Mouse (Mus musculus) cerebellum, adult 11-12 months (tissue): ENCODE results near the gene Zfhx2.
A peak's percentile ranks its signal among the peaks of the same experiment; 100 is the strongest.
"Not testable (repeated sequence)": the region's sequence is repeated elsewhere in the genome, so short reads cannot be mapped to it uniquely, and the experiment has no call there.

Experiments used
- DNase-seq: peaks from one replicate; pipeline ENCODE4 v3.0.0; 2022

Zfhx2 gene

GRCm38 (mm10) chr14:55077481-55078365, 14.4 kb downstream of the Zfhx2 start:
- no peak for DNase-seq

DNA sequence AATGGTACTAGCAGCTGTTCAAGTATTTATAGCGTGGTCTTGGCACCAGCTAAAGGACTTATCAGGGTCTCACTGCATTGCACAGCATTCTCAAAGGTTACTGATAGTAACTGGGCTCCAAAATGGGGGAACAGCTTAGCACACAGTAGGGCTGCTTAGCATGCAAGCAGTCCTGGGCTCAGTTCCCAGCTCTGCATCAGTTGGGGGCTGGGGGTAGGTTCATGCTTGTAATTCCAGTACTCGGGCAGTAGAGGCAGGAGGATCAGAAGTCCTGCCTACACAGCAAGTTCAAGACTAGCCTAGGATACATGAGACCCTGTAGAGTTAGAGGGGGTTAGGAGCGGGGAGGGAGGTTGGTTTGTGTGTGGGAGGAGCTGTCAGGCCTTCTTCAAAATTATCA, 15.2 kb downstream of the Zfhx2 start:
- no peak for DNase-seq

GRCm38 (mm10) chr14:55076224-55076623, 15.9 kb downstream of the Zfhx2 start:
- peak; percentile 59 for DNase-seq

GRCm38 (mm10) chr14:55074416-55074815, 17.7 kb downstream of the Zfhx2 start:
- DNase-seq: peak; percentile 59

DNA sequence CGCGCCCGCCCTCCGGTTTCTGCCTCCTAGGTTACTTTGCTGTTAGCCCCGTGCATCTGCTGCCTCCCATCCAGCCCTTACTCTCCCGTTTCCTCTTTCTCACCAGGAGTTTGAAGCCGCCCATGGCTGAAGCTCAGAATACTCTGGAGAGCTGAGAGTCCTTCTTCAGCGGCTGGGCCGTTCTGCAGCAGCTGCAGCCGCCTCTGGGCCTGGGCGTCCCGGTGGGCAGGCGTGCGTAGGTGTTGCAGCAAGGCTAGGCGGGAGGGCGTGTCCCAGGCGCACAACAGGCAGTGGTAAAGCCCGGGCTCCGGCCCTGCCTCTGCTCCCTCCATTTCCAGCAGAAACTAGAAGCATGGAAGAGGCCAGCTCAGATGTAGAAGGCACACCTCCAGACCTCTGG, 20.4 kb downstream of the Zfhx2 start:
- DNase-seq: no peak

DNA sequence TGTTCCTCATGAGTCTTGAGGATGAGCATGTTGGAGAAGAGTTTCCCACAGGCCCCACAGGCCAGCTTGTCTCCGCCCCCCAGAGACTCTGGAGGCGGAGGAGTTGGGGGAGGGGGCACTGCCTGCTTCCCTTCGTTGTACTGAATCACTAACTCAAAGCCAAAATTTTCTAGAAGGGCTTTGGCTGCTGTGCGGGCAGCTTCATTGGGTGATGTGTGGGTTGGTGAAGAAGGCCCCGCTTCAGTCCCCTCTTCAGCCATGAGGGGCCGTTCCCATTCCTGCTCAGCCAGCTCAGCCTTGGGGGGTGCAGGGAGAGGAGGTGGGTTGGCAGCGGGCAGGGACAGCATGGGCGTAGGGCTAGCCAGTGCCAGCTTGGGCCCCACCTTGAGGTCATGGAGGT, 26.1 kb downstream of the Zfhx2 start:
- peak; percentile 61 for DNase-seq

DNA sequence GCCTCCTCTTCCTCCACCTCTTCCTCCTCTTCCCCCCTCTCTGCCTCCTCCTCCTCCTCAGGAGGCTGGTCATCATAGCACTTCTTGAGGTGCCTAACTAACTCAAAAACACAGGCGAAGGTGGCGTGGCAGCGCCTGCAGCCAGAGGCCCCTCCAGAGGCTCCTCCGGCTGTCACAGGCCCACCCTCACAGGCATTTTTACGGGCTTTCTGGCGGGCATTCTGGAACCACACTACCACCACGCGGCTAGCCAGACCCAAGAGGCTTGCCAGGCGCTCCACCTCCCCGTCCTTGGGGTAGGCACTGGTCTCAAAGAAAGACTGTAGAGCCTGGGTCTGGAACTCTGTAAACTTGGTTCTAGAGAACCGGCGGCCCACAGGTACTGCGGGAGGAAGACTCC, 26.7 kb downstream of the Zfhx2 start:
- no peak for DNase-seq

- peak; percentile 79 for DNase-seq
These were observed 27.4 kb downstream of the Zfhx2 start for GRCm38 (mm10) chr14:55064481-55065370.

- peak; percentile 77 for DNase-seq
These were observed 28.3 kb downstream of the Zfhx2 start for GRCm38 (mm10) chr14:55063581-55064381.

GRCm38 (mm10) chr14:55063117-55063516, 29.0 kb downstream of the Zfhx2 start:
- peak; percentile 55 for DNase-seq

- DNase-seq: peak; percentile 84
These were observed 29.5 kb downstream of the Zfhx2 start for GRCm38 (mm10) chr14:55062626-55063025.

DNA sequence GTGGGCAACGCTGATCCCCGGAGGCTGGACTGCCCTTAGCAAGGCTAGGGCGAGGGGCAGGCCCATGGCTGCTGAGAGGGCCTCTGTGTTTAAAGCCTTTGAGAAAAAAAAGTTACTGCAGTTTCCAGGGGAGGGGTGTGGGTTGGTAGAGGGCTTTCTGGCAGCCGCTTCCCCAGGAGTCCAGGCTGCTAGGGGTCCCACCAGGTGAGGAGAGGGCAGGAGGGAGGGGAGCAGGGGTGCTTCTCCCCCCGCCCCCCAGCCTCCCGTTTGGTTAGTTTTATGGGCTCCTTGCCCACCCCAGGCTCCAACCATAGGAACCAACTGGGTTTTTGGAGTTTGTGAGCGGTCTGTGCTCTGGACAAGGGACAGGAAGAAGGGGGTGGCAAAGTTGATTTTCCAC, 30.3 kb downstream of the Zfhx2 start:
- no peak for DNase-seq

DNA sequence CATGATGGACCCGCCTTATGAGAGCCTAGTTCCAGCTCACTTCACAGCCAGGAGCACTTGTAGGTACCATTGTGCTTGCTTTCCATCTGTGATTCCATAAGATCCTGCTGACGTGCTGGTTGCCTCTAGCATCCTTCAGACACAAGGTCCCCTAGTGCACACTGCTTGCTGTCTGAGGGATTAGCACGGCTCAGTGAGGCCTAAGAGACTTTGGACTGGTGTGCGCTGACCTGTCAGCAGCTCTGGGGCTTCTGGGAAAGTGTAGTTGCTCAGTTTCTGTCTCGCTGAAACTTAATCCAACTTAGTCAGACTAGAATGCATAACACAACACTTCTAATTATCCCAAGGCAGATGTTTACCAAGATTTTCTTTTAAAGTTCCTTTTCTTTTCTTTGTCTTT, 32.2 kb downstream of the Zfhx2 start:
- no peak for DNase-seq

DNA sequence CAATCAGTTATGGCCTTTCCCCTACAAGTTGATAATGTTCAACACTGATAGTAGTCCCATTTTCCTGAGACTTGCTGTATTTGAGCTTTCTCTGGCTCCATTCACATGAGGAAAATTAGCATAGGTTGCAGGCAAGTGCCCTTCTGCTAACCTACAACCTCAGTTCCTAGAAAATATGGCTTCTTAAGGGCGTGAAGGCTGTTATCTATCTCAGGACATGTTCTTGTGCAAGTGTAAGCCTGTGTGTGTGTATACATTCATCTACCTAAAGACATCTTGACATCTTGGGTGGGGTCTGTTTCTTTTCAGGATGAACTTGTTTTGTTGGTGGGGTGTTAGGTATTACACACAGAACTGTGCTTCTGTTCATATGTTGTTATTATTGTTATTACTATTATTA, 33.1 kb downstream of the Zfhx2 start:
- no peak for DNase-seq

GRCm38 (mm10) chr14:55055167-55055834, 36.8 kb downstream of the Zfhx2 start:
- DNase-seq: peak; percentile 94

GRCm38 (mm10) chr14:55054191-55054749, 37.9 kb downstream of the Zfhx2 start:
- DNase-seq: peak; percentile 93

GRCm38 (mm10) chr14:55053708-55054190, 38.4 kb downstream of the Zfhx2 start:
- peak; percentile 98 for DNase-seq

DNA sequence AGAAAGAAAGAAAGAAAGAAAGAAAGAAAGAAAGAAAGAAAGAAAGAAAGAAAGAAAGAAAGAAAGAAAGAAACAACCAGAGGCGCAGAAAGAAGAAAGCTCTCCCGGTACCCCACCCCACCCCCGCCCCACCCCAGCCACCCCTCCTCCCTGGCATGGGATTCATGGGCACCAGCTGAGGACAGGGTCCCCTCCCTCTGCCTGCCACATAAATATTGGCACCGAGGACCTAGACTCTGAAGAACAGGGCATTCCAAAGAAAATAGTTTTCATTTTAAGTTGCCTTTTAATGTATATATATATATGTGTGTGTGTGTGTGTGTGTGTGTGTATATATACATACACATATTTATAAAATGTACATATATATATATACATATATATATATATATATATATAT, 39.1 kb downstream of the Zfhx2 start:
- no peak for DNase-seq

DNA sequence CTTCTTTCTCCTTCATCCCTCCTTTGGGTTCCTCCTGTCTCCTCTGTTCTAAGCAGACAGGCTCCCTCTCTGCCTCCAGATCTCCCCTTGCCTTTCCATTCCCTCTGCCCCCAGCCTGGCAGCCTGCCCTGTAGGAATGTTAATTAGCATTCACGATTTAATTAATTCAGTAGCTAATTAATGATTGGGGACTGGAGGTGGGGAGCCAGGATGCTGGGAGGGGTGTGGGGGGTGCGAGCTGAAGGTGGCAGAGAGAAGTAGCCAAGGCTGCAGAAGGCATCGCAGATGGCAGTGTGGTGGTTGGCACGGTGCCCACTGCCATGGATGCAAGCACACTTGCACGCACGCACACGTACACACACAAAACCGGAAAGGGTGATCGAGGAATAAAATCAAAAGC, 39.6 kb downstream of the Zfhx2 start:
- DNase-seq: peak; percentile 96

DNA sequence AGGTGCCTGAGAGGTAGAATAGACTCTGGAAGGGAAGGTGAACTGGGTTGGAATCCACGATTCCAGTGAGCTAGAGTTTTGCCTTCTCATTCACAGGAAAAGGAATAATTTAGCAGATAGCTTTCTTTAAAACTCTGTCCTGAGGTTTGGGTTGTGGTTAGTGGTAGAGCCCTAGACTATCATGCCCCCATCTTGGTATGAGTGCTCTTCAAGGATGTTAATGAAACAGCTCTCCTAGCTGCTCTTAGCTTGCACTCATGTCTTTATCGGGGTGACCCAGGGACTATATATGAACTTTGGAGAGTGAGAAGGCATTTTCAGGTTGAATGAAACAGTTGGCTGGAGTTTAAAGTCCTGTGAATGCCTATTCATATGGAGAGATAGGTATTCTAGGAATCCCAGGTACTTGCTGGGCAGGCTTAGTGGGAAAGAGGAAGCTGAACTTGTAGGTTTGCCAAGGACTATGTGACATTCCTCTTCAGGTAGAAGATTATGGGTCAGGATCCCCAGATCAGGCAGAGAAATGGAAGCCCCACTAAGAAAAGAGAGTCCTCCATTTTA, 44.1 kb downstream of the Zfhx2 start:
- no peak for DNase-seq

- not testable (repeated sequence) for DNase-seq
These were observed 48.4 kb downstream of the Zfhx2 start for GRCm38 (mm10) chr14:55043694-55044093.
